Mouse (Mus musculus) neutrophil, adult 5-6 weeks (primary cell): ENCODE data around the gene Cd300lb. TPM values are rescaled to one million over a fixed set of nuclear protein-coding genes. Genes with fewer than 3 reads are reported as not detected.

ENCODE experiments used
- ATAC-seq: fragments of 151-379, 151-347 bp; 2 replicates; pipeline ENCODE4 v1.8.0; 2017; ENCODE audit warnings: mild to moderate bottlenecking, moderate TSS enrichment; ENCODE audit not compliant: insufficient number of reproducible peaks, poor library complexity, low FRiP score, severe bottlenecking; ENCODE audit errors: extremely low read depth
- total RNA-seq: library from RNA; stranded (forward); fragments of 200-1000 nt; gene quantifications from 2 replicates; pipeline ENCODE4 v1.2.3, GENCODE M21; 2017

The Cd300lb gene
- total RNA-seq, 1 experiment from 2014 or later = 222 TPM

DNA sequence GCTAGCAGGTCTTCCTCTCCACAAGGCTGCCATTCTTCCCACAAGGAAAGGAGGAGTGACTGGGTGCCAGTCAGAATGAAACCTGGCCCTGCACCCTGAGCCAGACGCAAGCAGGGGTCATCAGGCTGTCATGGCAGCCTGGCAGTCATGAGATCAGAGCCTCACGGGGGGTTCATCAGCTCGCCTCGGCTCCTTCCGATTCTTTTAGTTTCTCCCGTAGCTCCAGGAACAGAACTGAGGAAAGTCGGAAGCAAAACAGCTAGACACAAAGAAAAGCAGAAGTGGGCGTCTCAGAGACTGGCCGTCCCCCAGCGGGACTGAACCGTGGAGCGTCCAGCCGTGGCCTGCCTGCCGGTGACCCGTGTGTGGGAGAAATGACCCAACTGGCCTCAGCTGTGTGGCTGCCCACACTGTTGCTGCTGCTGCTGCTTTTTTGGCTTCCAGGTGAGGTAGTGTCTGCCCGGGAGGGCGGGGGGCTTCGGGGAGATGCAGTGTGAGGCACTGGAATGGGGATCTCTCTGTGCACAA lies 44.1 kb downstream of the Cd300lb start, which contains the start of gene Cd300a:
TSS of gene Cd300a (plus strand) at position 51 of the 528 bp plus-strand sequence.
- ATAC-seq = peak; percentile 79

DNA sequence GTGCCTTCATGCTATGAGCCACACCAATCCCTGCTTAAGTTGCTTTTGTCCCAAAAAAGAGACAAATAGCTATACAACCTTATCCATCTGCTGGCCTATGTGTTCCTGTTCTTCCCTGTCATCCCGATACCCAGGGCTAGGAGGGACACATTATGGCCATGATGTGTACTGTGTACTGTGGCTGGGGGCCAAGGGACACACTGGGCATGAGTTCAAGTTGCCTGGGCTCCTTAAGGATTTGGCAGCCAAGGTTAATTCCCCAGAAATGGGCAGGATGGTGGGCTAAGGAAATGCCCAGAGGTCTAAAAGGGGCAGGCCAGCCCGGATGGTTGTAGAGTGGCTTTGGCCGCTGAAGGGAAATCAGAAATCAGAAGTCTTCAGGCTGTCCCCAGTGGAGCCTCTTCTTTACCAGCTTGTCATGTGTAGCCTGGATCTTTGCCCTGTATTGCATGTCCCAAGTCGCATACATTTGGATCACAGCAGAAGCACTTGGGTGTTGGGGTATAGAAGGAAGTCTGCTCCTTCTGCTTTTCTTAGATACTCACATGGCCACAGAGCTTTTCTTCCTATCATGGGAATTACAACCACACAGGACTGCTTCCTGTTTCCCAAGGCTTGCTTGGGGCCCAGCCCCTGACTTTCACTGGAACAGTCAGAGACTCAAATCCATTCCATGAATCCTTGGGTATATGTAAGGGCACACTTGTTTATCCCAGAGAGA lies 49.6 kb downstream of the Cd300lb start:
- no peak for ATAC-seq

DNA sequence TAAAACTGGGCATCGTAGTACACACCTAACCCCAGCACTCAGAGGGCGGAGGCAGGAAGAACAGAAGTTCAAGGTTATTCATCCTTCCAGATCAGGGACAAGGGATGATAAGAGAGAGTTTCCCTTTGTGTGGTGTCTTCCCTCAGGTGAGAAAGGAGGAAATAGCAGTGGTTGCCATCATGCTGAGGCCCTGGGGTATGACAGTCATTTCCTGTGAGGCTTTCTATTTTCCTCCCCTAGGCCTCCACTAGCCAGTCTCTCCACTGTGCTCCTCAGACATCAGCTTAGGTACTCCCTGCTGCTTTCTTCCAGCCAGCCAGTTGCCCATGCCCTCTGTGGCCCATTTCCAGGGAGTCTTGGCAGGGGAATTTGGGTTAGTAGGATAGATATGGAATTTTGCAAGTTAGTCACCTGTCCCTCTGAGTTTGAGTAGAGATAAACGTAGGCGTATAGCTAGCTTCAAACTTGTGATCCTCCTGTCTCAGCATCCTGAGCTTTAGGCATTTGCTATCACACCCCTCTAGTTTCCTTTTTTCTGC lies 50.9 kb downstream of the Cd300lb start:
- ATAC-seq = peak; percentile 36; the same call in 1 of the 2 replicates

DNA sequence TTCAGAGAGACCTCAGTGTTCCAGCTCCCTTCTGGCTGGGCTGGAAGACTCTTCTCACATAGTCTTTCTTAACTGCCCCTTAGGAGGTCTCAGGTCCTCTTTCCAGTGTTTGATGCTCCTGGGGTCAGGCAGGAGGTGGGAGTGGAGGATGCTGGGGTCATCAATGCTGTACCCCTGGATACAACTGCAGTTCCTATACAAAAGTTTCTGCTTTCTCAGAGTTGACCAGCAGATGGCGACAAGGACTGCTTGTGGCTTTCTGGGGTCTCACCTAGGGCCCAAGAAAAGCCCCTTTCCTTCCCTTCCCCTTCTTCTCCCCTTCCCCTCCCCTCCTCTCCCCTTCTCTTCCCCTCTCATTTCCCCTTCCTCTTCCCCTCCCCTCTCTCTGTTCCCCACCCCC lies 53.6 kb downstream of the Cd300lb start:
- ATAC-seq = no peak

DNA sequence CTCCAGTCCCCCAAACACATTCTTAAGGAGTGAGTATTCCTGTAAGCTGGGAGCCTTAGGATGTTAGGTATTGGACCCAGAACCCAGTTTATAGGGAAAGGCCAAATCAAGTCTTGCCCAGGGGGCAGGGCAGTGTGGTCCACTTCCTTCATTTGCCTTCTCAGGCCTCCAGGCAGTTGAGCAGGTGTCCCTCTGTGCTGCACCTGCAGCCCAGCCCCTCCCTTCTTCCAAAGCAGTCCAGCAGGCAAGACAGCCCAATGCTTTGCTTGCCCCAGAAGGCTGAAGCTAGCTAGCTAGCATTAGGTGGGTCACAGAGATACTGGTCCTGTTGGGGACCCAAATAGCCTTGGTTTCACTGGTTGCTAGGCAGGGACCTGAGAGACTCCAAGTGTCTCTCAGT lies 54.0 kb downstream of the Cd300lb start:
- no peak for ATAC-seq

DNA sequence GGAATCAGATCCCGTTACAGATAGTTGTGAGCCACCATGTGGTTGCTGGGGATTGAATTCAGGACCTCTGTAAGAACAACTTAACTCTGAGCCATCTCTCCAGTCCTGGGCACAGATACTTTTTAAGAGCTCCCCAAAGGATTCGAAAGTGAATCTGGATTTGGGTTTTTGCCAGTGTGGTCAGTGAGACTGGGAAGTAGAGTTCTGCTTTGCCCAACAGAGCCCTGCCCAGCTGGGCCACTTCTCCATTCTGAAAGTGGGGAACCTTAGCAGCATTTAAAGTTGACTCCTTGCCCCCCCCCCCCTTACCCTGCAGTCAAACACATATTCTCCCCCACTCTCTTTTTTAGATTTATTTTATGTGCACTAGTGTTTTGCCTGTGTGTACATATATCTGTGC lies 54.5 kb downstream of the Cd300lb start:
- peak; percentile 52 for ATAC-seq

DNA sequence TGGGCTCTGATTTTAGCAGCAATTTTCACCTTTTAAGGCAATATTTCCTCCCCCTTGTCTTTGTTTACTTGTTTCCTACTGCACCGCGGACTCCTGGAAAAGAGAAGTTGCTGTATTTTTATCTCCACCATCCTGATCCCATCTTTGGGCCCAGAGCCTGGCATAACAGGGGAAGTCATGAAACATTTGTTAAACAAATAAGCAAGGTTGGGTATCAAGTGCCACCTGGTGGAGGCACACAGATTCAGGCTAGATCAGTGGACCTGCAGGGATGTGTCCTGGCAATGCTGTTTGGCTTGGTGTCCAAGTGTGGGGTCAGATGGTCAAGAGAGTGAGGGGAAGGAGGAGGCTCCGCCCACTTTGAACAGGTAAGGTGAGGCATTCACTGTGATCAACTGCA lies 57.0 kb downstream of the Cd300lb start:
- ATAC-seq = peak; percentile 20; the same call in 1 of the 2 replicates

DNA sequence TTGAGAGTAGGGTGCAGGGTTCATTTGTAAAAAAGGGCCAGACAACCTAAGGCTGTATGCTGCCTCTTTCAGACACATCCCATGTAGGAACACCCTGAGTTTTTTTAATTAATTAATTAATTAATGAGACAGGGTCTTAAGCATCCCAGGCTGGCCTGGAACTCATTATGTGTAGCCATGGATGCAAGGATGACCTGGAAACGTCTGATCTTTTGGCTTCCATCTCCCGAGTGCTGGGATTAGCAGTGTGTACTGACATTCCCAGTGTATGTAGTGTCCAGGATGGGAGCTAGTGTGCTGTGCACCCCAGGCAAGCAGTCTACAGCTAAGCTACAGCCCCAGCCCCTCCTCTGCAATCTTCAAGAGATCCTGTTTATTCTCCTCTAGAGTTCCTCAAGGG lies 57.6 kb downstream of the Cd300lb start:
- no peak for ATAC-seq

DNA sequence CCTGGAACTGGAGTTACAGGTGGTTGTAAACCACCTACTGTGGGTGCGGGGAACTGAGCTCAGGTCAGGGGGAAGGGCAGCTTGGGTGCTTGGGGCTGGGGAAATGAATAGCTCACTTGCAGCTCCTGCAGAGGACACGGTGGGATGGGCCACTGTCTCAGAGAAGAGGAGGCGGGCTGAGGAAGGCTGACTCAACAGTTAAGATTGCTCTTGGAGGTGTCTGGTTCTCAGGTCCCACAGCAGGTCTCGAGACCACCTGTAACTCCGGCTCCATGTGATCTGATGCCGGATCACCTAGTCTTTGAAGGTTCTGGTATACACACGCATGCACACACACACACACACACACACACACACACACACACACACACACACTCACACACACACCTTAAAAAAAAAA lies 58.0 kb downstream of the Cd300lb start:
- no peak for ATAC-seq

DNA sequence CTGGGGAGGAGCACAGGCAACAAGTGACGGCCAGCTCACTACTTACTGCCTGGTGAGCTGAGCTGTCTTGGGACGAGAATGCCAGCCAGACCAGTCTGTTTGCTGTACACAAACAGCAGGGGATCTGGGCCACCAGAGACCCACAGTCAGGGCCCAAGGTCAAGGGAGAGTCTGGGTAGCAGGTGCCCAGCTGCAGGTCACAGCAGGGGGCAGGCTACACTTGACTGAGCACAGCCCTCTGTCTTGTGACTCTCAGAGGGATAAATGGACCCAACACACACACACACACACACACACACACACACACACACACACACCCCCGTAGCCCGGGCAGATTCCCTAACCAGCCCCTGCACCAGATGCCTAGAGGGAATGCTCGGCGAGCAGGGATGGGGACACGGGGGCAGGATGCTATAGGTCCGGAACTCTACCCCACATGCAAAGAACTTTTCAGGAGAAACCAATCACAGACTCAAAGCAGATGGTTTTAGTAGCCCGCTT lies 58.8 kb downstream of the Cd300lb start:
- no peak for ATAC-seq

DNA sequence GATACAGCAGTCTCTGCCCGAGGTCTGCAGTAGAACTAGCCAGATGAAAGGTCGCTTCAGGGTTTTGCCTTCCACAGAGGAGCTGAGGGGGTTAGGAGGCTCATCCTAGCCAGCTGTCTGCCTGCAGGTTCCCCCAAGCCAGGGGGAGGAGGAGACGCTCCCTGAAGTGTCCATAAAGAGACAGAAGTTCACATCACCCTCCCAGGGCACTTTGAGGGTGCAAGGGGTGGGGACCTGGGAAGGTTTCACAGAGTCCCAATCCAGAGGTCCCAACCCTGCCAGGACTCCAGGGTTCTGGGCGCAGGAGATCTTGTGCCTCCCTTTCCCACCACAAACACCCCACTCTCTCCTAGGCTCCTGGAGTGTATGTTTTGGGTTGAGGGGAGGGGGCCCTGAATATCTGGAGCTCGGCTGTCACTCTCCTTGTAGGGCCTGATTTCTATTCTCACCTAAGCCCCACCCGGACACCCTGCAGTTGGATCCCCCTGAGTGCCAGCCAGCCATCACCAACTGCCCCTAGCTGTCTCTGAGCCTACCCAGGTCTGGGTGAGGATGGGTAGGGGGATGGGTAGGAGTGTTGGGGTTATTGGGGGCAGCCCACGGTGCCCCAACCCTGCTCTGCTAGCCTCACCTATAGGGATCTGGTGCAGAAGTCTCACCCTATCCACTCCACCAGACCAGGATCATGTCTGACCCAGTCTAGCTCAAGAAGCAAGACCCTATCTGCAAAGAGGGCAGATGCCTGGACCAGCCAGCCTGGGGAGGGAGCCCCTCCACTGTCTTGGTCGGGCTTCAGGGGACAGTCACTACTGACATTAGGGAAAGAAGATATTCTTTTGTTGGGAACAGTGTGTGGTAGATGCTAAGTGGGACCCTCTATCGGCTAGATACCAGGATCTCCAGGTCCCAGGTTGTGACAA lies 59.7 kb downstream of the Cd300lb start:
- no peak for ATAC-seq

DNA sequence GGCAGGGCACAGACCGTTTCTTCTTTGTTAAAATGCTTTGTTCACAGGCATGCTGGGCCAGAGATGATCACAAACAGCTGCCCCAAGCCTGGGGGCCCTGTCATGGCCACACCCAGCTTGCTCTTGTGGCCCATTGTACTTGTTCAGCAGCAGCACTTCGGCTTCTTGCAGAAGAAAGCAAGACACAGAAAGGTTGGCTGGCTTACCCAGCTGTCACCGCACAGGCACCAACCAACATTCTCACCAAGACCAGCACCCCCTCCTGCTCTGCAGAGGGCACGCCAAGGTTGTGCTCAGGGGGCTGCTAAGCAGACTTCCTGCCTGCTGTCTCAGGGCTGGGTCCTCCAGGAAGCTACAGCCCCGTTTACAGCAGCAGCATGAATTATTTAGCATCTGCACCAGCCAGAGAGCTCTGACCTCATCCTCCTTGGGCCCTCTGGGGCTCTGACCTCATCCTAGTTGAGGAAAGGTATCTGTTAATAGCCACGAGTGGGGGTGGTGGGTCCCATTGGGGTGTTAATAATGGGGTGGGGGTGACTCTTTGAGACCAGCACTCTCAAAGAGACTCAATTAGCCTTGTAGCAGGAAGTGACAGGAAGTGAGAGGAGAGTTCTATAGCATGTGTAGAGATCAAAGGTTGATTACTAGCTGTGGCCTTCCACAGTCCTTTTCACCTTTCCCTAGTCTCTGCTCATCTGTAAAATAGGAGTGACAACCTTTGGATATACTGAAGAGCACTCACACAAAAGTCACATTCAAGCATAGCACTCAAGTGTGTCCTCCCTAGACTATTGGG lies 61.0 kb downstream of the Cd300lb start:
- ATAC-seq = peak; percentile 40; the same call in 1 of the 2 replicates

Other genes starting within 250 kb of the Cd300lb start
- gene Dnaic2, start 207.0 kb downstream of the Cd300lb start, total RNA-seq = 0.35 and 0.61 TPM in 2 replicates
- gene Kif19a, start 169.0 kb downstream of the Cd300lb start, total RNA-seq = 3.1 and 5.4 TPM in 2 replicates
- not detected in 2 replicates for gene Btbd17, start 138.4 kb downstream of the Cd300lb start, total RNA-seq
- not detected in 2 replicates for gene Gpr142, start 135.5 kb downstream of the Cd300lb start, total RNA-seq
- 0.37 and 1.0 TPM in 2 replicates for gene Gprc5c, start 83.2 kb downstream of the Cd300lb start, total RNA-seq
- gene Cd300a, start 44.3 kb downstream of the Cd300lb start, total RNA-seq = 100 and 105 TPM in 2 replicates
- gene Cd300c, start 34.8 kb upstream of the Cd300lb start, total RNA-seq = not detected in 2 replicates
- gene Cd300ld, start 55.5 kb upstream of the Cd300lb start, total RNA-seq = 339 and 374 TPM in 2 replicates
- gene Cd300c2, start 67.5 kb upstream of the Cd300lb start, total RNA-seq = 72.4 and 72.5 TPM in 2 replicates
- gene Cd300ld2, start 81.8 kb upstream of the Cd300lb start, total RNA-seq = not detected in 2 replicates
- gene Cd300ld4, start 92.6 kb upstream of the Cd300lb start, total RNA-seq = not detected in 2 replicates
- gene Cd300ld5, start 103.4 kb upstream of the Cd300lb start, total RNA-seq = not detected in 2 replicates
- 58.7 and 61.0 TPM in 2 replicates for gene Cd300ld3, start 114.0 kb upstream of the Cd300lb start, total RNA-seq
- 0.98 and 1.6 TPM in 2 replicates for gene Cd300e, start 127.8 kb upstream of the Cd300lb start, total RNA-seq
- gene Rab37, start 157.0 kb upstream of the Cd300lb start, total RNA-seq = 9.7 and 13.5 TPM in 2 replicates
- 369 and 393 TPM in 2 replicates for gene Cd300lf, start 199.6 kb upstream of the Cd300lb start, total RNA-seq
- gene Slc9a3r1, start 229.0 kb upstream of the Cd300lb start, total RNA-seq = 115 and 118 TPM in 2 replicates